Mouse (Mus musculus) CD4-positive, CD25-positive, alpha-beta regulatory T cell, adult 9 weeks (primary cell): ENCODE data around the gene Chst1. TPM values are rescaled to one million over a fixed set of nuclear protein-coding genes. Genes with fewer than 3 reads are reported as not detected.

Experiments
- polyA plus RNA-seq: library from polyadenylated mRNA; unstranded; fragments of 100-300 nt; shearing (Covaris generic); gene quantifications from one replicate; pipeline ENCODE4 v1.2.1, GENCODE M21; 2017

Gene Chst1
- polyA plus RNA-seq = not detected

GRCm38 (mm10) chr2:92599487-92600347, at the start of gene Chst1:
TSS of gene Chst1 (plus strand) at chr2:92599707.

Other genes with a start within 250 kb of the Chst1 start
- gene Pex16, start 225.0 kb upstream of the Chst1 start, polyA plus RNA-seq = 68.0 TPM
- gene Large2, start 224.8 kb upstream of the Chst1 start, polyA plus RNA-seq = 0.87 TPM
- 5.8 TPM for gene 1700029I15Rik, start 217.2 kb upstream of the Chst1 start, polyA plus RNA-seq
- 1.7 TPM for gene Mapk8ip1, start 198.4 kb upstream of the Chst1 start, polyA plus RNA-seq
- gene Cry2, start 165.7 kb upstream of the Chst1 start, polyA plus RNA-seq = 9.1 TPM
- 101 TPM for gene Slc35c1, start 139.2 kb upstream of the Chst1 start, polyA plus RNA-seq